Mouse (Mus musculus): Measurements from ENCODE around the gene Slc24a4.

- TF ChIP-seq CTCF (IDR thresholded peaks at IDR 0.05; ENCODE audit: low read depth, low read length) (no peak), POLR2A (IDR thresholded peaks at IDR 0.05; ENCODE audit: extremely low read depth, insufficient read depth, low read length) (no peak)
Observed at GRCm38 (mm10) chr12:102092342-102093094, 36.0 kb upstream of the Slc24a4 start.
